Mouse (Mus musculus): ENCODE data around the gene Fbxo2. TPM values are rescaled to one million over a fixed set of nuclear protein-coding genes. Genes with fewer than 3 reads are reported as not detected.

Gene Fbxo2
- polyA plus RNA-seq, 1 experiment from 2014 or later, result 2.8 TPM

- 2% methylated on average over 65 of the region's 67 CpGs for WGBS
- peak within 1 kb of the TSS; percentile 85 for H3K27ac ChIP-seq (ENCODE audit: low read depth, low read length)
- peak; percentile 92 for DNase-seq (ENCODE audit: low spot score)
- H3K4me3 ChIP-seq (ENCODE audit: low read depth, low read length), result peak within 1 kb of the TSS; percentile 58
- H3K9ac ChIP-seq (ENCODE audit: low read length), result peak within 1 kb of the TSS; percentile 72
- peaks cover 5% of the 10 kb centered on the region for H3K36me3 ChIP-seq (ENCODE audit: control insufficient read depth, insufficient read depth, low read length)
- peaks cover 5% of the 10 kb centered on the region; the same call in 1 of the 2 replicates for H3K4me1 ChIP-seq (ENCODE audit: control insufficient read depth, insufficient read depth, low read length)
- ATAC-seq (ENCODE audit: insufficient read depth, low FRiP score, low TSS enrichment), result peak; percentile 88
- H3K9me3 ChIP-seq (ENCODE audit: control insufficient read depth, low read length), result no peaks in the 10 kb centered on the region
- H3K27me3 ChIP-seq (ENCODE audit: control insufficient read depth, insufficient read depth, low read length), result no peaks in the 10 kb centered on the region
- H3K4me2 ChIP-seq (ENCODE audit: low read depth), result peak within 1 kb of the TSS; percentile 96
Measured at GRCm38 (mm10) chr4:148151267-148152168, 8.9 kb upstream of the Fbxo2 start, which contains the start of gene Fbxo6. Gene Fbxo6, minus strand, starts transcription at chr4:148152140.

GRCm38 (mm10) chr4:148152547-148152946, 7.9 kb upstream of the Fbxo2 start:
- Histone ChIP-seq H3K36me3 (ENCODE audit: control insufficient read depth, insufficient read depth, low read length) (peaks cover 5% of the 10 kb centered on the region), H3K4me2 (ENCODE audit: low read depth) (no peak overlapping the region), H3K9ac (ENCODE audit: low read length) (no peak overlapping the region), H3K27ac (ENCODE audit: low read depth, low read length) (no peak overlapping the region), H3K27me3 (ENCODE audit: control insufficient read depth, insufficient read depth, low read length) (no peaks in the 10 kb centered on the region), H3K9me3 (ENCODE audit: control insufficient read depth, low read length) (no peaks in the 10 kb centered on the region), H3K4me1 (ENCODE audit: control insufficient read depth, insufficient read depth, low read length) (peaks cover 5% of the 10 kb centered on the region; the same call in 1 of the 2 replicates), H3K4me3 (ENCODE audit: low read depth, low read length) (no peak overlapping the region)
- no peak for DNase-seq (ENCODE audit: low spot score)
- 84% methylated on average over 5 of the region's 5 CpGs for WGBS
- no peak for ATAC-seq (ENCODE audit: insufficient read depth, low FRiP score, low TSS enrichment)

DNA sequence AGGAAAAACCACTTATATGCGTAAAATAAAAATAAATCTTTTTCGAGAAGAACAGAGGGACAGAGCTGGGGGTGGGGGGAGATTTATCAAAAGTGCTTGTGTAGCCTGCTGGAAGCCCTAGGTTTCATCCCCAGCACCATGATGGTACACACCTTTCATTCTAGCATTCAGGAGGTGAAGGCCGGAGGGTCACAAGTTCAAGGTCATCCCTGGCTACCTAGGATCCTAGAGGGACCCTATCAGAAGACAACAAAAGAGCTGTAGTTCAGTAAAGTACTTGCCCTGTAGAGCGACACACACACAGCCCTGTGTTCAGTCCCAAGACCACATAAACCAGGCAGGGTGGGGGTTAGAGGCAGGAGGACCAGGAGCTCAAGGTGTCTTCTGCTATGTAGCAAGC, 6.4 kb upstream of the Fbxo2 start:
- Histone ChIP-seq H3K9ac (ENCODE audit: low read length) (no peak overlapping the region), H3K9me3 (ENCODE audit: control insufficient read depth, low read length) (no peaks in the 10 kb centered on the region), H3K4me1 (ENCODE audit: control insufficient read depth, insufficient read depth, low read length) (peaks cover 16% of the 10 kb centered on the region), H3K27me3 (ENCODE audit: control insufficient read depth, insufficient read depth, low read length) (no peaks in the 10 kb centered on the region), H3K36me3 (ENCODE audit: control insufficient read depth, insufficient read depth, low read length) (peaks cover 5% of the 10 kb centered on the region), H3K27ac (ENCODE audit: low read depth, low read length) (no peak overlapping the region), H3K4me2 (ENCODE audit: low read depth) (no peak overlapping the region), H3K4me3 (ENCODE audit: low read depth, low read length) (no peak overlapping the region)
- ATAC-seq (ENCODE audit: insufficient read depth, low FRiP score, low TSS enrichment) (no peak), DNase-seq (ENCODE audit: low spot score) (no peak)
- 91% methylated on average over 4 of the region's 4 CpGs for WGBS

GRCm38 (mm10) chr4:148154982-148155381, 5.4 kb upstream of the Fbxo2 start:
- ATAC-seq (ENCODE audit: insufficient read depth, low FRiP score, low TSS enrichment) (no peak), DNase-seq (ENCODE audit: low spot score) (no peak)
- peaks cover 5% of the 10 kb centered on the region for H3K36me3 ChIP-seq (ENCODE audit: control insufficient read depth, insufficient read depth, low read length)
- H3K27ac ChIP-seq (ENCODE audit: low read depth, low read length), result no peak overlapping the region
- peaks cover 16% of the 10 kb centered on the region for H3K4me1 ChIP-seq (ENCODE audit: control insufficient read depth, insufficient read depth, low read length)
- no peak overlapping the region for H3K4me3 ChIP-seq (ENCODE audit: low read depth, low read length)
- no peaks in the 10 kb centered on the region for H3K9me3 ChIP-seq (ENCODE audit: control insufficient read depth, low read length)
- H3K4me2 ChIP-seq (ENCODE audit: low read depth), result no peak overlapping the region
- no peaks in the 10 kb centered on the region for H3K27me3 ChIP-seq (ENCODE audit: control insufficient read depth, insufficient read depth, low read length)
- WGBS, result 64% methylated on average over 3 of the region's 3 CpGs
- no peak overlapping the region for H3K9ac ChIP-seq (ENCODE audit: low read length)

GRCm38 (mm10) chr4:148158436-148159348, 1.7 kb upstream of the Fbxo2 start:
- Histone ChIP-seq H3K27me3 (ENCODE audit: control insufficient read depth, insufficient read depth, low read length) (peaks cover 28% of the 10 kb centered on the region), H3K4me1 (ENCODE audit: control insufficient read depth, insufficient read depth, low read length) (peaks cover 14% of the 10 kb centered on the region), H3K4me3 (ENCODE audit: low read depth, low read length) (peak overlapping the region; percentile 50), H3K36me3 (ENCODE audit: control insufficient read depth, insufficient read depth, low read length) (peaks cover 5% of the 10 kb centered on the region), H3K27ac (ENCODE audit: low read depth, low read length) (peak overlapping the region; percentile 74), H3K9me3 (ENCODE audit: control insufficient read depth, low read length) (no peaks in the 10 kb centered on the region), H3K9ac (ENCODE audit: low read length) (peak overlapping the region; percentile 67), H3K4me2 (ENCODE audit: low read depth) (peak overlapping the region; percentile 92)
- DNase-seq (ENCODE audit: low spot score) (peak; percentile 63), ATAC-seq (ENCODE audit: insufficient read depth, low FRiP score, low TSS enrichment) (peak; percentile 35)
- 27% methylated on average over 27 of the region's 27 CpGs for WGBS

DNA sequence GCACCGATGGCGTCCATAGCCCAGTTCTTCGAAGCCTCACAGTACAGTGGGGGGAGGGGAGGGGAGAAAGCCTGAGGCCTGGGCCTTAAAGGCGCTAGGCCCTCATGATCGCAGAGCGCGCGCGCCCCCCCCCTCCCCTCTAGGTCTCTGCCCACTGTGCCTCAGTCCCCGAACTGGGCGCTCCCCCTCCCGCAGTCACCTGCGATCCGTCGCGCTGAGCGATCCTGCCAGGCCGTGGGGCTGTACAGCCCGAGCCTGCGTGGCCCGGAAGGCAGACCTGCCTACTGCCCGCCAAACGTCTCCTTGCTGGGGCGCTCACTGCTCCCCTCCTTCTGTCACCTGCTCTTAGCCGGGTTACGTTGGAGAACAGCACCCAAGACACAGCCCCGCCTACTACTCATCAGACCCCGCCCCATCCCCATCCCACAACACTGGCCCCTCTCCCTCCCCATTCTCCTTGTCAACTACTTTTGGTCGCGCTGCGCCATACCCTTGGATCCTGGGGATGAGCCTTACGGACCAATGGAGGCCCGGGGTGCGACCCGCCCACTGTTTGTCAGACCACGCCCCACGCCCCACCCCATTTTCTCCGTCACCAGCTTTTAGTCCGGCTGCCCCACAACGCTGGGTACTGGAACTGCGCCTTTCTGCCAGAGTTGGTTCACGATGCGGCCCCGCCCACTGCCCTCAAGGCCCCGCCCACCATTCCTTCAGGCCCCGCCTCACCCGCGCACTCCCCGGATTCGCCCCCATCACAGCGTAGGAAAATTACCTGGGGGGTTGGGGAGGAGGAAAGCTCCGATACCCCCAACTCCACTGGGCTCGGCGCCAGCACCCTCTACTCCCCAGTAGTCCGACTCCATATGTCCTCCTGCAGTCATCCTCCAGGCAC, 631 bp upstream of the Fbxo2 start:
- ATAC-seq (ENCODE audit: insufficient read depth, low FRiP score, low TSS enrichment), result peak; percentile 92
- H3K27me3 ChIP-seq (ENCODE audit: control insufficient read depth, insufficient read depth, low read length), result peaks cover 38% of the 10 kb centered on the region

DNA sequence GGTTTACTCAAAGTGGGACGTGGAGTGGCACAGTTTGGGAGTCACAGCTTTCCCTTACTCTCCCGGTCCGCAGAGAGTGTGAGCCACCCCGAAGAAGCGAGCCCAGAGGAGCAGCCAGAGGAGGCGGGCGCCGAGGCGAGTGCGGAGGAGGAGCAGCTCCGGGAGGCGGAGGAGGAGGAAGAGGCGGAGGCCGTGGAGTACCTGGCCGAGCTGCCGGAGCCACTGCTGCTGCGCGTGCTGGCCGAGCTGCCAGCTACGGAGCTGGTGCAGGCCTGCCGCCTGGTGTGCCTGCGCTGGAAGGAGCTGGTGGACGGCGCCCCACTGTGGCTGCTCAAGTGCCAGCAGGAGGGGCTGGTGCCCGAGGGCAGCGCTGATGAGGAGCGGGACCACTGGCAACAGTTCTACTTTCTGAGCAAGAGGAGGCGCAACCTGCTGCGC, 3.6 kb downstream of the Fbxo2 start:
- H3K4me2 ChIP-seq (ENCODE audit: low read depth), result peak overlapping the region; percentile 35
- DNase-seq (ENCODE audit: low spot score), result peak; percentile 81
- H3K4me1 ChIP-seq (ENCODE audit: control insufficient read depth, insufficient read depth, low read length), result peaks cover 16% of the 10 kb centered on the region
- peaks cover 59% of the 10 kb centered on the region for H3K27me3 ChIP-seq (ENCODE audit: control insufficient read depth, insufficient read depth, low read length)
- H3K36me3 ChIP-seq (ENCODE audit: control insufficient read depth, insufficient read depth, low read length), result no peaks in the 10 kb centered on the region
- no peak for ATAC-seq (ENCODE audit: insufficient read depth, low FRiP score, low TSS enrichment)
- H3K9me3 ChIP-seq (ENCODE audit: control insufficient read depth, low read length), result no peaks in the 10 kb centered on the region
- under 1% methylated on average over 28 of the region's 29 CpGs for WGBS
- H3K4me3 ChIP-seq (ENCODE audit: low read depth, low read length), result peak overlapping the region; percentile 2; the same call in 1 of the 2 replicates
- H3K27ac ChIP-seq (ENCODE audit: low read depth, low read length), result no peak overlapping the region
- H3K9ac ChIP-seq (ENCODE audit: low read length), result no peak overlapping the region; the same call in 1 of the 2 replicates

More for the DNA sequence above, 631 bp upstream of the Fbxo2 start:
- peak; percentile 97 for DNase-seq (ENCODE audit: low spot score)
- H3K27ac ChIP-seq (ENCODE audit: low read depth, low read length), result peak overlapping the region; percentile 74
- H3K9me3 ChIP-seq (ENCODE audit: control insufficient read depth, low read length), result no peaks in the 10 kb centered on the region
- peak overlapping the region; percentile 50 for H3K4me3 ChIP-seq (ENCODE audit: low read depth, low read length)
- peak overlapping the region; percentile 67 for H3K9ac ChIP-seq (ENCODE audit: low read length)
- under 1% methylated on average over 53 of the region's 55 CpGs for WGBS
- peaks cover 5% of the 10 kb centered on the region for H3K36me3 ChIP-seq (ENCODE audit: control insufficient read depth, insufficient read depth, low read length)
- peaks cover 17% of the 10 kb centered on the region for H3K4me1 ChIP-seq (ENCODE audit: control insufficient read depth, insufficient read depth, low read length)
- H3K4me2 ChIP-seq (ENCODE audit: low read depth), result peak overlapping the region; percentile 92

All from neural tube, embryonic 11.5 days (tissue).